Mouse (Mus musculus) testis, adult 2 months (tissue): ENCODE data around the gene Etl4.

Experiments
- CTCF ChIP-seq: fragments of 200-500 bp; IDR thresholded peaks from 2 replicates; pipeline ENCODE4 v1.5.1; 2012; ENCODE audit warnings: low read depth, mild to moderate bottlenecking, inconsistent platforms, low read length, moderate library complexity; ENCODE audit not compliant: control insufficient read depth, insufficient read depth, insufficient replicate concordance
- POLR2A ChIP-seq: fragments of 200-500 bp; IDR thresholded peaks from 2 replicates; pipeline ENCODE4 v1.6.1; 2012; ENCODE audit warnings: low read depth, mild to moderate bottlenecking, inconsistent platforms, low read length, moderate library complexity; ENCODE audit not compliant: control insufficient read depth

GRCm38 (mm10) chr2:20520636-20521595 is 611.3 kb downstream of the Etl4 start:
- TF ChIP-seq POLR2A: no peak
- TF ChIP-seq CTCF: no peak
